Mouse (Mus musculus) G1E (cell line): ENCODE data around the gene Gm48551.

ENCODE experiments used
- CTCF ChIP-seq: IDR thresholded peaks from 2 replicates; pipeline ENCODE4 v1.5.1; 2012; ENCODE audit warnings: low read depth, low read length, inconsistent platforms, mixed read lengths
- GATA1 ChIP-seq: IDR thresholded peaks from 2 replicates; pipeline ENCODE4 v1.6.1; 2012; ENCODE audit warnings: borderline replicate concordance, low read length, inconsistent platforms, mixed read lengths

GRCm38 (mm10) chr10:81358209-81358608 lies 26.1 kb upstream of the Gm48551 start:
- no peak for TF ChIP-seq CTCF
- no peak for TF ChIP-seq GATA1
